7 mouse cellular contexts compared by ENCODE assay signal in genomic region chr2:180256296-180257000, GRCm38 (mm10). TPM values are rescaled to one million over a fixed set of nuclear protein-coding genes. Genes with fewer than 3 reads are reported as not detected.
DNase-seq lines count a peak whose midpoint lies in the region; ATAC-seq and TF ChIP-seq lines count a peak whose summit lies in the region.

No protein-coding gene starts in this region.

- TF ChIP-seq CTCF in hindbrain, postnatal 0 days (IDR thresholded peaks at IDR 0.05; ENCODE audit: low read depth): no peak

- no peaks in the 10 kb centered on the region for H3K9me3 ChIP-seq in lung, embryonic 16.5 days (ENCODE audit: control insufficient read depth, low read length)
- no peaks in the 10 kb centered on the region for H3K9me3 ChIP-seq in embryonic facial prominence, embryonic 10.5 days
- H3K9me3 ChIP-seq in hindbrain, postnatal 0 days (ENCODE audit: low read length): no peaks in the 10 kb centered on the region
- H3K9me3 ChIP-seq in midbrain, embryonic 16.5 days (replicated peaks; ENCODE audit: control insufficient read depth, low read length, poor library complexity, severe bottlenecking): no peaks in the 10 kb centered on the region

- H3K9ac ChIP-seq in lung, embryonic 16.5 days (ENCODE audit: low read length): peak overlapping the region; percentile 80
- peak overlapping the region; percentile 88 for H3K9ac ChIP-seq in hindbrain, postnatal 0 days (replicated peaks; ENCODE audit: low read length)
- peak overlapping the region; percentile 80 for H3K9ac ChIP-seq in midbrain, embryonic 16.5 days (ENCODE audit: low read depth, low read length)

- no peaks in the 10 kb centered on the region for H3K27me3 ChIP-seq in lung, embryonic 16.5 days (ENCODE audit: control insufficient read depth, insufficient read depth, low read depth, low read length)
- no peaks in the 10 kb centered on the region for H3K27me3 ChIP-seq in embryonic facial prominence, embryonic 10.5 days (replicated peaks; ENCODE audit: low read depth, poor library complexity, severe bottlenecking)
- no peaks in the 10 kb centered on the region for H3K27me3 ChIP-seq in hindbrain, postnatal 0 days (ENCODE audit: insufficient read depth, low read length)
- H3K27me3 ChIP-seq in midbrain, embryonic 16.5 days (ENCODE audit: control insufficient read depth, insufficient read depth, low read depth, low read length): no peaks in the 10 kb centered on the region

- peak overlapping the region; percentile 95 for H3K27ac ChIP-seq in lung, embryonic 16.5 days (ENCODE audit: low read length)
- peak overlapping the region; percentile 92 for H3K27ac ChIP-seq in embryonic facial prominence, embryonic 10.5 days (replicated peaks)
- H3K27ac ChIP-seq in hindbrain, postnatal 0 days: peak overlapping the region; percentile 92
- peak overlapping the region; percentile 95 for H3K27ac ChIP-seq in midbrain, embryonic 16.5 days (ENCODE audit: low read length)

- DNase-seq in lung, adult 18-20 months: no peak
- no peak for DNase-seq in embryonic facial prominence, embryonic 10.5 days (ENCODE audit: low spot score)
- no peak for DNase-seq in hindbrain, postnatal 0 days (ENCODE audit: low spot score)
- no peak for DNase-seq in urinary bladder, adult 18-20 months (ENCODE audit: low spot score in 2 of 2)
- DNase-seq in thymus, postnatal 36 days: no peak

- peaks cover 13% of the 10 kb centered on the region; the same call in 1 of the 2 replicates for H3K4me1 ChIP-seq in lung, embryonic 16.5 days (replicated peaks; ENCODE audit: control insufficient read depth, insufficient read depth, low read length)
- H3K4me1 ChIP-seq in embryonic facial prominence, embryonic 10.5 days: peaks cover 25% of the 10 kb centered on the region
- peaks cover 7% of the 10 kb centered on the region for H3K4me1 ChIP-seq in hindbrain, postnatal 0 days (ENCODE audit: insufficient read depth, low read length)
- peaks cover 14% of the 10 kb centered on the region for H3K4me1 ChIP-seq in midbrain, embryonic 16.5 days (ENCODE audit: control insufficient read depth, insufficient read depth, low read length)

- H3K4me2 ChIP-seq in lung, embryonic 16.5 days (ENCODE audit: low read depth, low read length): peak overlapping the region; percentile 95
- H3K4me2 ChIP-seq in hindbrain, postnatal 0 days (ENCODE audit: low read depth, low read length): peak overlapping the region; percentile 88
- H3K4me2 ChIP-seq in midbrain, embryonic 16.5 days (ENCODE audit: low read length): peak overlapping the region; percentile 76

- H3K4me3 ChIP-seq in lung, embryonic 16.5 days (ENCODE audit: low read length): peak overlapping the region; percentile 84
- peak overlapping the region; percentile 85 for H3K4me3 ChIP-seq in embryonic facial prominence, embryonic 10.5 days
- peak overlapping the region; percentile 81 for H3K4me3 ChIP-seq in hindbrain, postnatal 0 days (ENCODE audit: low read length)
- peak overlapping the region; percentile 88 for H3K4me3 ChIP-seq in midbrain, embryonic 16.5 days (ENCODE audit: low read depth, low read length)

- H3K36me3 ChIP-seq in lung, embryonic 16.5 days (ENCODE audit: control insufficient read depth, insufficient read depth, low read length): peaks cover 11% of the 10 kb centered on the region; the same call in 1 of the 2 replicates
- H3K36me3 ChIP-seq in embryonic facial prominence, embryonic 10.5 days (replicated peaks): peaks cover 36% of the 10 kb centered on the region
- H3K36me3 ChIP-seq in hindbrain, postnatal 0 days (ENCODE audit: insufficient read depth, low read length): peaks cover 27% of the 10 kb centered on the region; the same call in 1 of the 2 replicates
- peaks cover 5% of the 10 kb centered on the region for H3K36me3 ChIP-seq in midbrain, embryonic 16.5 days (ENCODE audit: control insufficient read depth, insufficient read depth, low read length)

- peak; percentile 72 for ATAC-seq in lung, embryonic 16.5 days (ENCODE audit: low read depth)
- ATAC-seq in hindbrain, postnatal 0 days: peak; percentile 58; the same call in 1 of the 2 replicates
- peak; percentile 73 for ATAC-seq in midbrain, embryonic 16.5 days

- 22% methylated on average over 26 of the region's 26 CpGs for WGBS in lung, embryonic 16.5 days
- WGBS in embryonic facial prominence, embryonic 10.5 days: 26% methylated on average over 26 of the region's 26 CpGs
- WGBS in hindbrain, postnatal 0 days: 25% methylated on average over 26 of the region's 26 CpGs
- 26% methylated on average over 26 of the region's 26 CpGs for whole genome bisulfite sequencing in midbrain, embryonic 16.5 days

RNA-seq across cellular contexts. Expression of gene Rps21, which starts 0.7 kb away (rescaled TPM):
- polyA plus RNA-seq in lung, embryonic 16.5 days (2015; fragmentation: Nextera tagmentation; extraction: Ambion mirVana): 455 and 526 TPM in 2 replicates
- 569 and 585 TPM in 2 replicates for polyA plus RNA-seq in embryonic facial prominence, embryonic 10.5 days (2016; fragmentation: Nextera tagmentation; extraction: Ambion mirVana)
- 752 and 857 TPM in 2 replicates for total RNA-seq in hindbrain, postnatal 0 days (2014; rRNA removed)
- polyA plus RNA-seq in hindbrain, postnatal 0 days (2015; fragmentation: Nextera tagmentation; extraction: Ambion mirVana): 445 and 465 TPM in 2 replicates
- polyA plus RNA-seq in midbrain, embryonic 16.5 days (2015; fragmentation: Nextera tagmentation; extraction: Ambion mirVana): 295 and 298 TPM in 2 replicates

RNA-seq across cellular contexts. Expression of gene Cables2, which starts 16.8 kb away (rescaled TPM):
- 6.3 and 8.4 TPM in 2 replicates for polyA plus RNA-seq in lung, embryonic 16.5 days (2015; fragmentation: Nextera tagmentation; extraction: Ambion mirVana)
- 12.7 and 13.2 TPM in 2 replicates for polyA plus RNA-seq in embryonic facial prominence, embryonic 10.5 days (2016; fragmentation: Nextera tagmentation; extraction: Ambion mirVana)
- total RNA-seq in hindbrain, postnatal 0 days (2014; rRNA removed): 56.8 and 60.5 TPM in 2 replicates
- polyA plus RNA-seq in hindbrain, postnatal 0 days (2015; fragmentation: Nextera tagmentation; extraction: Ambion mirVana): 25.1 and 26.4 TPM in 2 replicates
- 24.2 and 25.6 TPM in 2 replicates for polyA plus RNA-seq in midbrain, embryonic 16.5 days (2015; fragmentation: Nextera tagmentation; extraction: Ambion mirVana)

RNA-seq across cellular contexts. Expression of gene Lama5, which starts 30.8 kb away (rescaled TPM):
- 102 and 112 TPM in 2 replicates for polyA plus RNA-seq in lung, embryonic 16.5 days (2015; fragmentation: Nextera tagmentation; extraction: Ambion mirVana)
- 19.6 and 25.3 TPM in 2 replicates for polyA plus RNA-seq in embryonic facial prominence, embryonic 10.5 days (2016; fragmentation: Nextera tagmentation; extraction: Ambion mirVana)
- 10.3 and 16.5 TPM in 2 replicates for total RNA-seq in hindbrain, postnatal 0 days (2014; rRNA removed)
- 2.7 and 3.5 TPM in 2 replicates for polyA plus RNA-seq in hindbrain, postnatal 0 days (2015; fragmentation: Nextera tagmentation; extraction: Ambion mirVana)
- polyA plus RNA-seq in midbrain, embryonic 16.5 days (2015; fragmentation: Nextera tagmentation; extraction: Ambion mirVana): 1.6 and 2.6 TPM in 2 replicates

RNA-seq across cellular contexts. Expression of gene Rbbp8nl, which starts 33.2 kb away (rescaled TPM):
- 2.7 and 2.8 TPM in 2 replicates for polyA plus RNA-seq in lung, embryonic 16.5 days (2015; fragmentation: Nextera tagmentation; extraction: Ambion mirVana)
- 0.92 and 1.7 TPM in 2 replicates for polyA plus RNA-seq in embryonic facial prominence, embryonic 10.5 days (2016; fragmentation: Nextera tagmentation; extraction: Ambion mirVana)
- total RNA-seq in hindbrain, postnatal 0 days (2014; rRNA removed): not detected in 2 replicates
- not detected in 2 replicates for polyA plus RNA-seq in hindbrain, postnatal 0 days (2015; fragmentation: Nextera tagmentation; extraction: Ambion mirVana)
- not detected in 2 replicates for polyA plus RNA-seq in midbrain, embryonic 16.5 days (2015; fragmentation: Nextera tagmentation; extraction: Ambion mirVana)
